In the genomic region with DNA sequence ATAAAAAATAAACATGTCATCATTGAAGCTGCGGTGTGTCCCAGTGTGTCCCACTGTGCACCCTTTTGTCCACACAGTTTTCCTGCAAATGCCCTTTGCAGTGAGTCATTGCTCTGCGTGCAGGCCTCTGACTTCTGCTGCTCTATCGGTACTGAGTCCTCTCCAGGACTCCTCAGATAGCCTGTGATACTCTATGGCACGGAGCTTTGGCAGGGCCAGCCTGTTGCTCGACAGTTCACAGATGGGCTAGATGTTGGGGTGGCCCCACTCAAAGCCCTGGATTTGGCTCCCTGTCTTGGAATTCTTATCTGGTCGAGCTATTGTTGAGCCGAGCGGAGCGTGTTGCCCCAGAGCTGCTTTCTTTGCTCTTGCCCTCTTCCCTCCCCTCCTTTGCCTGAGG, we compare ENCODE assay signal across 14 mouse cellular contexts.
DNase-seq lines count a peak whose midpoint lies in the region; ATAC-seq and TF ChIP-seq lines count a peak whose summit lies in the region.
"Had no signal": no experiment of that assay in that cellular context is flagged by ENCODE, and none has a peak within 500 bp of the region (broad histone marks: within the 10 kb centered on the region; RNA-seq: fewer than 3 reads in every experiment).

No protein-coding gene starts in this region.

- peak; percentile 48 for DNase-seq in cerebellum, adult 11-12 months
- DNase-seq in cerebellum, postnatal 14 days: no peak
- peak; percentile 30 for DNase-seq in testis, postnatal 10 days (ENCODE audit: low spot score)
- DNase-seq in testis, postnatal 14 days (ENCODE audit: low spot score): no peak
- DNase-seq in stomach, postnatal 0 days (ENCODE audit: low spot score): no peak
- no peak for DNase-seq in spleen, postnatal 36 days (ENCODE audit: low spot score in 2 of 2)
- no peak for DNase-seq in thymus, postnatal 4 days
- DNase-seq: kidney, postnatal 10 days; left cerebral cortex, postnatal 4 days; liver, embryonic 13.5 days had no signal

- H3K9me3 ChIP-seq in heart, embryonic 11.5 days (replicated peaks; ENCODE audit: control insufficient read depth, low read length): no peaks in the 10 kb centered on the region
- no peaks in the 10 kb centered on the region for H3K9me3 ChIP-seq in stomach, postnatal 0 days (ENCODE audit: control insufficient read depth, low read length)
- H3K9me3 ChIP-seq: liver, embryonic 13.5 days; neural tube, embryonic 13.5 days had no signal

- H3K4me2 ChIP-seq in heart, embryonic 11.5 days: peak overlapping the region; percentile 8; the same call in 1 of the 2 replicates
- no peak overlapping the region for H3K4me2 ChIP-seq in stomach, postnatal 0 days (replicated peaks; ENCODE audit: low read depth)
- H3K4me2 ChIP-seq: liver, embryonic 13.5 days; neural tube, embryonic 13.5 days had no signal

- H3K36me3 ChIP-seq in heart, embryonic 11.5 days (ENCODE audit: control insufficient read depth, insufficient read depth, low read length): no peaks in the 10 kb centered on the region
- H3K36me3 ChIP-seq in stomach, postnatal 0 days (ENCODE audit: control insufficient read depth, insufficient read depth, low read length): no peaks in the 10 kb centered on the region
- H3K36me3 ChIP-seq: liver, embryonic 13.5 days; neural tube, embryonic 13.5 days had no signal

- H3K9ac ChIP-seq in heart, embryonic 11.5 days (ENCODE audit: low read depth, low read length): no peak overlapping the region
- no peak overlapping the region for H3K9ac ChIP-seq in stomach, postnatal 0 days (ENCODE audit: low read length)
- H3K9ac ChIP-seq: liver, embryonic 13.5 days; neural tube, embryonic 13.5 days had no signal

- H3K27ac ChIP-seq in heart, embryonic 11.5 days (ENCODE audit: low read depth, low read length): peak overlapping the region; percentile 29; the same call in 1 of the 2 replicates
- H3K27ac ChIP-seq in stomach, postnatal 0 days (replicated peaks): no peak overlapping the region
- H3K27ac ChIP-seq: liver, embryonic 13.5 days; macrophage; neural tube, embryonic 13.5 days had no signal

- peaks cover 29% of the 10 kb centered on the region for H3K4me1 ChIP-seq in heart, embryonic 11.5 days (ENCODE audit: control insufficient read depth, insufficient read depth, low read length)
- H3K4me1 ChIP-seq in stomach, postnatal 0 days (replicated peaks; ENCODE audit: control insufficient read depth, insufficient read depth): no peaks in the 10 kb centered on the region

- no peak for ATAC-seq in heart, embryonic 11.5 days (replicated peaks; ENCODE audit: insufficient number of reproducible peaks, low FRiP score, low TSS enrichment)
- peak; percentile 29; the same call in 1 of the 2 replicates for ATAC-seq in stomach, postnatal 0 days (ENCODE audit: low FRiP score, low TSS enrichment)
- ATAC-seq: inflammation-experienced regulatory T-cells, adult 6 months had no signal

- H3K27me3 ChIP-seq in heart, embryonic 11.5 days (ENCODE audit: control insufficient read depth, insufficient read depth, low read length): no peaks in the 10 kb centered on the region
- H3K27me3 ChIP-seq in stomach, postnatal 0 days (ENCODE audit: control insufficient read depth, insufficient read depth, low read length): no peaks in the 10 kb centered on the region
- H3K27me3 ChIP-seq: liver, embryonic 13.5 days; neural tube, embryonic 13.5 days had no signal

- H3K4me3 ChIP-seq in heart, embryonic 11.5 days (ENCODE audit: low read depth, low read length): no peak overlapping the region
- H3K4me3 ChIP-seq in stomach, postnatal 0 days (ENCODE audit: low read depth, low read length): no peak overlapping the region
- H3K4me3 ChIP-seq: liver, embryonic 13.5 days; neural tube, embryonic 13.5 days had no signal

- 20% methylated on average over 9 of the region's 9 CpGs for WGBS in heart, embryonic 11.5 days (ENCODE audit: insufficient replicate concordance)
- 66% methylated on average over 9 of the region's 9 CpGs for WGBS in stomach, postnatal 0 days

- no peak for TF ChIP-seq EP300 in stomach, postnatal 0 days (optimal IDR thresholded peaks at IDR 0.05)

- no peak for TF ChIP-seq CTCF in stomach, postnatal 0 days (IDR thresholded peaks at IDR 0.05; ENCODE audit: low read depth)

Comparison
In these comparisons a context has a peak if more than half of its experiments do, and no peak if none do; other contexts are left out.
1. DNase-seq: peak in cerebellum, adult 11-12 months (single experiment) and testis, postnatal 10 days (single experiment); none in cerebellum, postnatal 14 days (0 of 2), testis, postnatal 14 days (single experiment), stomach, postnatal 0 days (single experiment), spleen, postnatal 36 days (0 of 2) and thymus, postnatal 4 days (single experiment).